Mouse (Mus musculus) MEL-GATA-1-ER (cell line): Measurements from ENCODE around the gene Ifih1.

Source experiments
- DNase-seq: peaks from one replicate; pipeline ENCODE4 v3.0.0-alpha.2; 2012; ENCODE audit warnings: low read depth; ENCODE audit errors: extremely low read depth

Ifih1 gene

DNA sequence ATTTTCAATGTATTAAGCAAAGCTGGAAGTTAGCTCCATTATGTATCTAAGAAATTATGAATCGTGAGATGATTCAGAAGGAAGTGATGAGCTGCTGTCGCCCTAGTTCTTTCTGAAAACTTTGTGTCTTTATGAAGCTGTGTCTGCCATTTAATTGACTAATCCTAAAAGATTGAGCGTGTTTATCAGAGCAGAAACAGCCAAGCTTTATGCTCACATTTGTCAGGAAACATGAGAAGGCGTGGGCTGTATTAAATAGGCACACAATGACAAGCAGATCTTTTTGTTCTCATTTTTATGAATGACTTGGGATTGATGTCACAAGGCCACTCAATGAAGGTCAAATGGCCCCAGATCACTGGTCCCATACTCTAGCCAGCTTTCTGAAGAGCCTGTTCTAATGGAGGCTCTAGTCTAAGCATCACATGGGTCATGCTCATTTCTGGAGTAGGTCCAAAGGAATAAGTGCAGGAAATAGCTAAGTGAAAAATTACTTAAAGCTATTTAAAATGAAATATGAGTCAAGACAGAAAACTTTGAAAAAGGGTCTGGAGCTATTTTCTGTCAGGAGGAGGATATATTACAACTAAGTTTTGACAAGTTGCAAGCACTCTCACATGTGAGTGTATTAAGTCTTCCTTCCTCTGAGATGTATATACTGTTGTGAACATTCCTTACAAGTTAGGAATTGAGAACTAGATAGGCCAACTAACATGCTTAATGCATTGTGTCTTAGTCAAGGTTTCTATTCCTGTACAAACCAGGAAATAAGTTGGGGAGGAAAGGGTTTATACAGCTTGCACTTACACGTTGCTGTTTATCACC lies 83.2 kb downstream of the Ifih1 start:
- no peak for DNase-seq

DNA sequence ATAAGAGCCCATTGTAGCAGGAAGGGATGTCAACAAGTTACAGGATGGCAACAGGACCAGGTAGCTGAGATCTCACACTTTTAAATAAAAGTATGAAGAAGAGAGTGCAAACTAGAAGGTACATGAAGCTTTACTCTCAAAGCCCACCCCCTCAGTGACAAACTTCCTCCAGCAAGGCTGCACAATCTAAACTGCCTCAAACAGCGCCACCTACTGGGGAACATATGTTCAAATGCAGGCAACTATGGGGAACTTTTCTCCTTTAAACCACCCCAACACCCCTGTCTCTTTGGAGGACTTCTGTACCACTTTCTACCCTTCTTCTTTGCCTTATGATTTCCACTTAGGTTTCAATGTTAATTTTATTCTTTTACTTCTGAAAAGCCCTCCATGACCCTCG lies 88.6 kb downstream of the Ifih1 start:
- no peak for DNase-seq

DNA sequence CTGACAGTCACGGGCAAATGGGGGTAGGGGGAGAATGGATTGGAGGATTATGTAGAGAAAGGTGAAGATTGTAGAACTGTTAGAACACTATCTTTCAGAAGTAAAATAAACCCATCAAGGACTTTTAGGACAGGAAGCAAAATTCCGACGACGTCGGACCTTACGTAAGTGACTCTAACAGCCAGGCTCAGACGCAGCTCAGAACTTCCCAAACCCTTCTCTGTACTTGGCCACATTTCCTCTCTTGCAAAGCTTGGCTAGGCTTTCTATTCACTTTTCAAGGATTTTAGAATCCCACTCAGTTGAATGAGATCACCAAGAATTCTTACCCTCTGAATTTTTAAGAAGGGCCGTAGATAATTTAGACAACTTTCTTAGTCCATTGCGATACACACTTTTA lies 89.7 kb downstream of the Ifih1 start:
- DNase-seq = no peak

DNA sequence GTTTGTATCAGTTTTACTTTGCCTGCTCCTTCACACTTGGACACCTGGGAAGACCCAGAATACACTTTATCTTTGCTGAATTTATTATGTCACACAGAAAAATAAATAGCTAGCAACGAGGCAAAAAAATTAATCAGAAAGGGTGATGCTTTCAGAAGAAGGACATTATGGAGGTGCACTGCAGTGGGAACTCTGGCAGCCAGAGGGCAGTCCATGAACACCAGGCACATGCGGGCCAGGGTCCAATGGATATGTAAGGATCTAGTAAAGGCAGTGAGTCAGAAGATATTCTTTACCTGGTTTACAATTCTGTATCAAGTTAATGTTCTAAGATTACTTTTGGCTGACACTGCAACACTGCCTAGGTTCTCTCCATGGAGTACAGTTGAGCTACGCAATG lies 96.4 kb downstream of the Ifih1 start:
- no peak for DNase-seq

DNA sequence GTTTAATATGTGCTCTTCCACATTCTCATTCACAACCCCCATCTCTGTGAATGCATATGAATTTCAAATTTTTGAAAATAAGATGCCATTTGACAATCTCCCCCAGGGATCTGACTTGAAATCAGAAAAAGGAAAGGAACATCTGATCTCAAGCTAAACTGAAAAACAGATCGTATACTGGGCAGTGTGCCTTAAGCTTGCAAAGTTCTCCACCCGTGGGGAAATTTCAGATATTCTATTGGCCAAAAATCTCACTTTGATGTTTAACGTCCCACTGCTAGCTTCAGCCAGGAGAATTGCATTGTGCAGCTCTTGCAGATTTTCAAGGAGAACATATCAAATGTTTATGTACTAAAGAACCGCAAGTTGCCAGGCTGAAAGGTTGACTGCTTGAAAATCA lies 96.9 kb downstream of the Ifih1 start:
- DNase-seq = no peak

DNA sequence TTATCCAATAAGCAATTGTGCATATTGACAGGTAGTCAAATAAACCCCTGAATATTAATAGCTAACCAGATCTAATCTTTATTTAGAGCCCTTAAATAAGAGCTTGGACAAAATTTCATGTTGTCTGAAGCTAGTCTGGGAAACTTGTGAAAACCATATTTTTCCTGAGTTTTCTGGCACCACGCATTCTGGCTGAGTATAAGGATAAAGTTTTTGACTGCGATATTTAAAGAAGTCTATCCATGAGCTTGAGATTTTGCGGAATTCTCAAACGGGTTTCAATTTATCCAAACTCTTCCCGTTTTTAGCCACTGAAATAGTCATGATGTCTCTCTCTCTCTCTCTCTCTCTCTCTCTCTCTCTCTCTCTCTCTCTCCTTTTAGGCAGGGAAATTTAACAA lies 98.0 kb downstream of the Ifih1 start:
- DNase-seq = no peak
